Mouse (Mus musculus) ES-E14 (cell line): ENCODE data around the gene Hist2h2aa1. TPM values are rescaled to one million over a fixed set of nuclear protein-coding genes. Genes with fewer than 3 reads are reported as not detected.
A peak's percentile ranks its signal among the peaks of the same experiment; 100 is the strongest.

Experiments
- DNase-seq: peaks from one replicate; pipeline ENCODE4 v3.0.0-alpha.2; 2013; ENCODE audit warnings: low read depth, low spot score
- H3K27ac ChIP-seq: 2 replicates; pipeline ENCODE4 v1.5.1; 2012; ENCODE audit warnings: low read depth, mild to moderate bottlenecking, low read length, moderate library complexity, mixed read lengths; ENCODE audit not compliant: poor library complexity, insufficient read depth, severe bottlenecking
- H3K36me3 ChIP-seq: 2 replicates; pipeline ENCODE4 v1.6.1; 2012; ENCODE audit warnings: mild to moderate bottlenecking, low read length, moderate library complexity, mixed read lengths; ENCODE audit not compliant: control insufficient read depth, poor library complexity, insufficient read depth, severe bottlenecking
- H3K4me1 ChIP-seq, 2 experiments: fragments of 150-350 bp in 1 of 2; sonication (generic) in 1 of 2; 2 replicates each; pipeline ENCODE4 v1.6.1; 2012; ENCODE audit warnings: low read length in 2 of 2, mild to moderate bottlenecking in 1 of 2, mixed read lengths in 1 of 2; ENCODE audit not compliant: control insufficient read depth in 2 of 2, insufficient read depth in 2 of 2, poor library complexity in 1 of 2
- H3K4me3 ChIP-seq, 2 experiments: fragments of 150-350 bp in 1 of 2; sonication (generic) in 1 of 2; 2 replicates each; pipeline ENCODE4 v1.5.1; 2012; ENCODE audit warnings: low read length in 2 of 2, low read depth in 1 of 2, mild to moderate bottlenecking in 1 of 2, mixed read lengths in 1 of 2; ENCODE audit not compliant: insufficient read depth in 1 of 2, poor library complexity in 1 of 2, severe bottlenecking in 1 of 2
- H3K9ac ChIP-seq: 2 replicates; pipeline ENCODE4 v1.6.1; 2012; ENCODE audit warnings: low read depth, mild to moderate bottlenecking, low read length, mixed read lengths; ENCODE audit not compliant: poor library complexity, insufficient read depth, severe bottlenecking
- H3K9me3 ChIP-seq: fragments of 150-350 bp; sonication (generic); 2 replicates; pipeline ENCODE4 v1.6.1; 2012; ENCODE audit warnings: low read depth, mild to moderate bottlenecking, low read length; ENCODE audit not compliant: control insufficient read depth, insufficient read depth
- CHD2 ChIP-seq: IDR thresholded peaks from 2 replicates; pipeline ENCODE4 v1.6.1; 2014; ENCODE audit warnings: mild to moderate bottlenecking, low read depth, low read length, inconsistent platforms
- HCFC1 ChIP-seq: IDR thresholded peaks from 2 replicates; pipeline ENCODE4 v1.6.1; 2012; ENCODE audit warnings: low read length, inconsistent platforms, borderline replicate concordance; ENCODE audit not compliant: insufficient read depth
- MAFK ChIP-seq: IDR thresholded peaks from 2 replicates; pipeline ENCODE4 v1.6.1; 2014; ENCODE audit warnings: mild to moderate bottlenecking, low read depth, low read length, inconsistent platforms; ENCODE audit not compliant: insufficient read depth
- ZC3H11A ChIP-seq: IDR thresholded peaks from 2 replicates; pipeline ENCODE4 v1.6.1; 2012; ENCODE audit warnings: low read depth, mild to moderate bottlenecking, inconsistent platforms, low read length, borderline replicate concordance
- ZNF384 ChIP-seq: IDR thresholded peaks from 2 replicates; pipeline ENCODE4 v1.6.1; 2012; ENCODE audit warnings: low read depth, low read length, inconsistent platforms
- in situ Hi-C, 2 experiments: fragments of 600-800 bp; cut with MboI; formaldehyde crosslinking; loops; one replicate each; pipeline ENCODE4 v1.15.1; 2025; ENCODE audit warnings: low sequenced_read_pairs in 2 of 2, inconsistent platforms in 1 of 2; ENCODE audit not compliant: unreplicated experiment in 2 of 2
- total RNA-seq: library from RNA; depleted of rRNA; stranded (reverse); fragments of 300-350 nt; gene quantifications from 2 replicates; pipeline ENCODE4 v1.2.3, GENCODE M21; 2012

The Hist2h2aa1 gene
- total RNA-seq, 1 experiment = 2,311 TPM

DNA sequence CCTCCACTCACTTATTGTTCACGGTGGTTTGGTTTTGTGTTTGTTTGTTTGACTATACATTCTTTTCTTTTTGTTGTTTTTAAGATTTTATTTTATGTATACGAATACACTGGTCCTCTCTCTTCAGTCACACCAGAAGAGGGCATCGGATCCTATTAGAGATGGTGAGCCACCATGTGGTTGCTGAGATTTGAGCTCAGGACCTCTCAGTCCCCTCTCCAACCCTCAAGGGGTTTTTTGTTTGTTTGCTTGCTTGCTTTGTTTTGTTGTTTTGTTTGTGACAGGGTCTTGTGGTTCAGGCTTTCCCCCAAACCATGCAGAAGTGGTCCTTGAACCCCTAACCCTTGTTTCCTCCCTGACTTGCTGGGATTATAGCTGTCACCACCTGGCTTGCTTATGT lies 16.3 kb downstream of the Hist2h2aa1 start:
- Histone ChIP-seq H3K27ac (peak overlapping the region; percentile 96), H3K9ac (peak overlapping the region; percentile 90), H3K36me3 (no peaks in the 10 kb centered on the region), H3K9me3 (no peaks in the 10 kb centered on the region), H3K4me3 (peak overlapping the region; percentile 56 to 74), H3K4me1 (peaks cover 0 to 2% of the 10 kb centered on the region in 2 experiments; a peak in 1 of 4 replicates)
- no peak for DNase-seq
- in situ Hi-C loops = no loop called here
- TF ChIP-seq ZNF384 (no peak), ZC3H11A (no peak), CHD2 (no peak), MAFK (no peak), HCFC1 (no peak)

GRCm38 (mm10) chr3:96262216-96262875 lies 17.0 kb downstream of the Hist2h2aa1 start:
- peaks cover 0 to 2% of the 10 kb centered on the region in 2 experiments; a peak in 1 of 4 replicates for H3K4me1 ChIP-seq
- H3K36me3 ChIP-seq = no peaks in the 10 kb centered on the region
- H3K9me3 ChIP-seq = no peaks in the 10 kb centered on the region
- in situ Hi-C loops = no loop called here
- TF ChIP-seq CHD2 (no peak), HCFC1 (no peak), ZC3H11A (no peak), ZNF384 (no peak), MAFK (no peak)
- peak overlapping the region; percentile 56 to 74 for H3K4me3 ChIP-seq
- no peak for DNase-seq
- H3K27ac ChIP-seq = peak overlapping the region; percentile 96
- H3K9ac ChIP-seq = peak overlapping the region; percentile 90

DNA sequence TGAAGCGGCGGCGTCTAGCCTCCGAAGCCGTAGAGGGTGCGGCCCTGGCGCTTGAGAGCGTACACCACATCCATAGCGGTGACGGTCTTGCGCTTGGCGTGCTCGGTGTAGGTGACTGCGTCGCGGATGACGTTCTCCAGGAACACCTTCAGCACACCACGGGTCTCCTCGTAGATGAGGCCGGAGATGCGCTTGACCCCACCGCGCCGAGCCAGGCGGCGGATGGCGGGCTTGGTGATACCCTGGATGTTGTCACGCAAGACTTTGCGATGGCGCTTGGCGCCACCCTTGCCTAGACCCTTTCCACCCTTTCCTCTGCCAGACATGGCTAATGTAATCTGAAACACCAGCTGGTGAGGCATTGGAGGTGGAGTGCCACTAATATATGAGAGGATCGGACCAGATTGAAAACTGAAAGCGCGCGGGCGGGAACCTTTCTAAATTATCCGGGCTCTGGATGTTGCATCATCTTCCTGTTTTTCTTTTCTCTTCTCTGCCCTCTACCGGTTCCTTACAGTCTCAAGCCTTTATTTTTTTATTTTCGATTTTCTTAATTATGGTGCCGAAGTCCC lies 17.8 kb downstream of the Hist2h2aa1 start, which contains the start of gene Hist2h4:
Hist2h4 (minus strand) TSS at position 333 of the 572 bp plus-strand sequence.
- DNase-seq = peak; percentile 93
- peak within 1 kb of the TSS; percentile 90 for H3K9ac ChIP-seq
- no peaks in the 10 kb centered on the region for H3K36me3 ChIP-seq
- H3K4me1 ChIP-seq = peaks cover 0 to 5% of the 10 kb centered on the region in 2 experiments; a peak in 2 of 4 replicates
- in situ Hi-C loops = no loop called here
- peak within 1 kb of the TSS; percentile 56 to 74 for H3K4me3 ChIP-seq
- peak within 1 kb of the TSS; percentile 96 for H3K27ac ChIP-seq
- H3K9me3 ChIP-seq = no peaks in the 10 kb centered on the region
- TF ChIP-seq ZNF384 (peak; percentile 69), HCFC1 (peak; percentile 59; the same call in 1 of the 2 replicates), ZC3H11A (no peak), CHD2 (no peak), MAFK (no peak)

GRCm38 (mm10) chr3:96263558-96264403 lies 18.5 kb downstream of the Hist2h2aa1 start:
- no peak for TF ChIP-seq ZNF384
- no peak for TF ChIP-seq ZC3H11A
- no peak for TF ChIP-seq CHD2
- no peak for TF ChIP-seq HCFC1
- TF ChIP-seq MAFK = no peak
- in situ Hi-C loops = no loop called here
- no peak for DNase-seq
- no peaks in the 10 kb centered on the region for H3K9me3 ChIP-seq
- peaks cover 0 to 7% of the 10 kb centered on the region in 2 experiments; a peak in 2 of 4 replicates for H3K4me1 ChIP-seq
- H3K27ac ChIP-seq = peak overlapping the region; percentile 80
- H3K9ac ChIP-seq = peak overlapping the region; percentile 90
- peak overlapping the region; percentile 56 to 70 for H3K4me3 ChIP-seq
- H3K36me3 ChIP-seq = no peaks in the 10 kb centered on the region
